Comparison of ENCODE assay signal across 8 mouse cellular contexts in genomic region chr3:153085096-153085788, GRCm38 (mm10).
A peak's percentile ranks its signal among the peaks of the same experiment; 100 is the strongest.
DNase-seq lines count a peak whose midpoint lies in the region; ATAC-seq lines count a peak whose summit lies in the region.

No protein-coding gene starts in this region.

- DNase-seq in layer of hippocampus, adult 11-12 months (ENCODE audit: low spot score): peak; percentile 61
- DNase-seq in layer of hippocampus, adult 9-10 months (ENCODE audit: low spot score): no peak
- peak; percentile 53 to 61 for DNase-seq in cerebellum, adult 18-20 months
- peak; percentile 59 for DNase-seq in forelimb bud, embryonic 11.5 days (ENCODE audit: low read depth, low spot score)
- peak; percentile 23 to 26 for DNase-seq in left cerebral cortex, postnatal 36 days (ENCODE audit: low spot score in 2 of 2)
- DNase-seq in thymus, postnatal 10 days (ENCODE audit: low spot score in 2 of 2): no peak

- peak; percentile 75 for ATAC-seq in intestine, embryonic 15.5 days
- peak; percentile 70 for ATAC-seq in neural tube, embryonic 12.5 days (ENCODE audit: low FRiP score, low read depth)

- H3K9me3 ChIP-seq in intestine, embryonic 15.5 days: no peaks in the 10 kb centered on the region
- no peaks in the 10 kb centered on the region for H3K9me3 ChIP-seq in neural tube, embryonic 12.5 days

- no peaks in the 10 kb centered on the region for H3K36me3 ChIP-seq in intestine, embryonic 15.5 days
- no peaks in the 10 kb centered on the region for H3K36me3 ChIP-seq in neural tube, embryonic 12.5 days

- H3K9ac ChIP-seq in intestine, embryonic 15.5 days: no peak overlapping the region
- 0 out of 2 replicates have a peak overlapping the region, but pooled peaks have one; percentile 14 for H3K9ac ChIP-seq in neural tube, embryonic 12.5 days

- peaks cover 10% of the 10 kb centered on the region for H3K4me1 ChIP-seq in intestine, embryonic 15.5 days (replicated peaks)
- peaks cover 29% of the 10 kb centered on the region for H3K4me1 ChIP-seq in neural tube, embryonic 12.5 days

- peak overlapping the region; percentile 38 for H3K4me2 ChIP-seq in intestine, embryonic 15.5 days (replicated peaks)
- H3K4me2 ChIP-seq in neural tube, embryonic 12.5 days (replicated peaks): peak overlapping the region; percentile 37

- 33% methylated on average over 17 of the region's 17 CpGs for WGBS in intestine, embryonic 15.5 days
- 24% methylated on average over 17 of the region's 17 CpGs for WGBS in neural tube, embryonic 12.5 days

- no peak overlapping the region for H3K4me3 ChIP-seq in intestine, embryonic 15.5 days (replicated peaks)
- H3K4me3 ChIP-seq in neural tube, embryonic 12.5 days: no peak overlapping the region

- intact Hi-C loops in left cerebral cortex, postnatal 36 days (cut with DNase I): loop anchor here (10.0 kb wide), 1 partner anchor 400 kb away; no protein-coding TSS in a partner anchor

- H3K27me3 ChIP-seq in intestine, embryonic 15.5 days (replicated peaks): no peaks in the 10 kb centered on the region
- 0 out of 2 replicates have a peak, but pooled peaks cover 4% of the 10 kb centered on the region for H3K27me3 ChIP-seq in neural tube, embryonic 12.5 days (replicated peaks)

- H3K27ac ChIP-seq in intestine, embryonic 15.5 days: no peak overlapping the region
- H3K27ac ChIP-seq in neural tube, embryonic 12.5 days: peak overlapping the region; percentile 9; the same call in 1 of the 2 replicates

Comparison
In these comparisons a context has a peak if more than half of its experiments do, and no peak if none do; other contexts are left out.
1. DNase-seq: peak in layer of hippocampus, adult 11-12 months (single experiment), cerebellum, adult 18-20 months (2 of 2), forelimb bud, embryonic 11.5 days (single experiment) and left cerebral cortex, postnatal 36 days (2 of 2); none in layer of hippocampus, adult 9-10 months (single experiment) and thymus, postnatal 10 days (0 of 2).